Mouse (Mus musculus) left cerebral cortex, postnatal 14 days (tissue): Measurements from ENCODE around the gene Usp37. TPM values are rescaled to one million over a fixed set of nuclear protein-coding genes. Genes with fewer than 3 reads are reported as not detected.

Source experiments
- DNase-seq, 2 experiments: peaks; one replicate each; pipeline ENCODE4 v3.0.0; 2021 to 2022; ENCODE audit warnings: low spot score in 2 of 2, mixed read lengths in 1 of 2
- intact Hi-C: fragments of 180-260 bp; cut with DNase I; formaldehyde crosslinking; loops from one replicate; pipeline ENCODE4 v1.15.1; 2025
- microRNA-seq, 2 experiments: library from miRNA; unstranded; fragments of <30 nt; microRNA quantifications; one replicate each; pipeline ENCODE4 v1.2.0; 2022
- total RNA-seq, 2 experiments: library from RNA; stranded (reverse); gene quantifications; 2 replicates each; pipeline ENCODE4 v1.2.3; 2021

Usp37 gene
- total RNA-seq, 2 experiments from 2014 or later, result 21.1 to 23.7 TPM

- DNase-seq, result no peak
- intact Hi-C loops, result loop anchor here (5.0 kb wide), 1 partner anchor 62 kb away; no protein-coding TSS in a partner anchor
Measured at GRCm38 (mm10) chr1:74389831-74390286, 154.2 kb downstream of the Usp37 start.

GRCm38 (mm10) chr1:74388398-74388920, 155.6 kb downstream of the Usp37 start:
- intact Hi-C loops, result no loop called here
- no peak for DNase-seq

DNA sequence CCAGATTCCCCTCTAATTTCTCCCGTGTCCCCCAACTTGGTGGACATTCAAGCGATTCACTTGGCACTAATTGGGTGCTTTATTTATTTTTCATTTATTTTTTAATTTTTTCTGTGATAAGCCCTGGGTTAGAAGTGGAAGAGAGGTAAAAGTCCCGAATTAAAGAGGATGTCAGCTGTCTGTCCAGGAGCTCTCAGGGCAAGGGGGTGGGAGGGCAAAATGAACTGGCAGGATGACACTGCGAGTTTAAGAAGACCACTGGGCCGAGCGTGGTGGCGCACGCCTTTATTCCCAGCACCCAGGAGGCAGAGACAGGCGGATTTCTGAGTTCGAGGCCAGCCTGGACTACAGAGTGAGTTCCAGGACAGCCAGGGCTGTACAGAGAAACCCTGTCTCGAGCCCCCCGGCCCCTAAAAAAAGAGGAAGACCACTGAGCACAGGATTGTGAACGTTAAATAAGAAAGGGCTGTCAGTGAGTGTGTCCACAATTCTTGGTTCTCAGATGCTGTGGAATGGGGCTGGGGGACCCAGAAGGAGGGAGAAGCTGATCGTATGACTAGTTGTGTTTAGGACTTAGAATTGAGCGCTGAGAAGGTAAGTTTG, 156.6 kb downstream of the Usp37 start:
- DNase-seq, result no peak
- intact Hi-C loops, result loop anchor here (1.0 kb wide), 1 partner anchor 74 kb away; no protein-coding TSS in a partner anchor

DNA sequence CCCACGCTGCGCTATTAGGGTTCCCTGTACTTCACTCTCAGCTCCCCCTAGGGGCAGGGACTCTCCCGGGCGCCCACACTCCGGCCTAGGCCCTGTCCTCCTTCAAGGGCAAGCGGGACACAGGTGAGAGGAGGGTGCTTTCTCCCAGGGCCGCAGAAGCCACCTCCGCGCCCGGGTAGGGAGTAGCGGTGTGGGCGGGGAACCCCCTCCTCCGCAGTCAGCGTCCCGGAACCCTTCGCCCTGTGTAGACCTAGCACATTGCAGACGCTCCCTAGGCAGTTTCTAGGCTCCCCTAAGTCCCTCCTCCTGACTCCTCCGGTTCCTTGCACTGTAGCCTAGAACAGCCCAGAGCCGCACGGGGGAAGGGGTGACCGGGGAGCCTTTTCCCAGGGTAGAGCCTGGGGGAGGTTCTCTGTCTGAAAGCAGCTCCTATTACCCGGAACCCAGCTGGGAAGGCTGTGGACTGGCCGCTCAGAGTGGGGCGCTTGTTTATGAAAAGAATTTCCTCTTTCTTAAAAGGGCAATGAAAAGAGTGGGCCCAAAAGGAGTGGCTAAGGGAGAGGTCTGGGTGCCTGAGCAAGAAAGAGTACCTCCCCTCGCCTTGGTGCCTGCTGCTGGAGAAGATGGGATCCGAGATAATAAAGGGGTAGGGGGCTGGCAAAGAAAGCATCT, 157.2 kb downstream of the Usp37 start:
- intact Hi-C loops, result loop anchor here (1.0 kb wide), 1 partner anchor 74 kb away; no protein-coding TSS in a partner anchor
- peak; percentile 91 to 92 for DNase-seq

DNA sequence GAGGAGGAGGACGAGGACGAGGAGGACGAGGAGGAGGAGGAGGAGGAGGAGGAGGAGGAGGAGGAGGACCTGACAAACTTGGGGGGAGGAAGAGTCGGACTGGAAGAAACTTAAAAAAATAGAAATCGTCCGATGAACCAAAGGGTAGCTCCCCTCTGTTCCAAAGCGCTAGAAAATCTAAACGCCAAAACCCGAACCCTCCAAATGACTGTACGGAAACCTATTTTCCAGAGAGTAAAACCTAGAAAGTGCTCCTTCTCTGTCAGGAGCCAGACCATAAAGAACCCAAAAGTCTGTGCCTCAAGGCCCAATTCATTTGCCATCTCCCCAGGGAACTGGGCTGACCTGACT, 157.7 kb downstream of the Usp37 start:
- DNase-seq, result no peak
- intact Hi-C loops, result no loop called here

DNA sequence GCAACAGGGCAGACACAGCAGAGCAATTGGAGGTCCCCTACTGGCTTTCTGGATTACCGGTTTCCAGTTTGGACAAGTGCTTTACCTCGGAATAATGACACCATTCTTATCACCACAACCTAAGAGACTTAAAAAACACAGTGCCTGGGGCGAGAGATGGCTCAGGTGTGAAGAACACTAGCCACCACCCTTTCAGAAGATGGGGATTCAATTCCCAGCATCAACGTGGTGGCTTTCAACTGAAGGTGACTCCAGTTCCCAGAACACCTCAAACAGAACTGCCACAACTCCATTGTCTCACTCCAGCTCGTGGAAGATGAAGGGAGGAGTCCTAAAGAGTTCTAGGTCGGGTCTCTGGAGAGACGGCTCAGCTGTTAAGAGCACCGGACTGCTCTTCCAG, 158.6 kb downstream of the Usp37 start:
- DNase-seq, result no peak
- intact Hi-C loops, result no loop called here

Small RNA genes within 50 kb of the gene (microRNA-seq; reads per million reads assigned to microRNA genes)
- gene Gm25035 (0 reads per million in 2 experiments), gene Mir26b (5,270 to 6,782 reads per million in 2 experiments)

Other genes with a start within 250 kb of the Usp37 start
- gene Tmbim1, start 238.7 kb downstream of the Usp37 start, total RNA-seq, result 10 to 100 TPM; 16.3 to 17.8 TPM
- gene Catip, start 182.2 kb downstream of the Usp37 start, total RNA-seq, result 1 to 10 TPM in 1 of 2 experiments, under 1 TPM in 1; 0.75 to 1.9 TPM
- 1 to 10 TPM; 3.4 to 4.3 TPM for gene Slc11a1, start 169.1 kb downstream of the Usp37 start, total RNA-seq
- 10 to 100 TPM; 17.7 to 25.5 TPM for gene Ctdsp1, start 152.8 kb downstream of the Usp37 start, total RNA-seq
- 1 to 10 TPM in 1 of 2 experiments, under 1 TPM in 1; 0.64 to 1.1 TPM for gene Vil1, start 134.9 kb downstream of the Usp37 start, total RNA-seq
- gene Cnot9, start 38.2 kb downstream of the Usp37 start, total RNA-seq, result 10 to 100 TPM; 33.6 to 35.2 TPM
- 10 to 100 TPM; 13.6 to 14.7 TPM for gene Plcd4, start 1.4 kb downstream of the Usp37 start, total RNA-seq
- 10 to 100 TPM; 24.2 to 29.0 TPM for gene Zfp142, start 44.0 kb upstream of the Usp37 start, total RNA-seq
- gene Bcs1l, start 44.0 kb upstream of the Usp37 start, total RNA-seq, result 10 to 100 TPM; 24.3 to 25.5 TPM
- 10 to 100 TPM; 54.2 to 61.8 TPM for gene Rnf25, start 57.1 kb upstream of the Usp37 start, total RNA-seq
- gene Stk36, start 57.2 kb upstream of the Usp37 start, total RNA-seq, result 1 to 10 TPM; 6.3 to 6.9 TPM
- 10 to 100 TPM; 21.2 to 24.9 TPM for gene Ttll4, start 117.5 kb upstream of the Usp37 start, total RNA-seq
- 1 to 10 TPM; 1.5 to 2.8 TPM for gene Cyp27a1, start 169.3 kb upstream of the Usp37 start, total RNA-seq
- not detected for gene Prkag3, start 204.9 kb upstream of the Usp37 start, total RNA-seq
- gene Wnt6, start 227.6 kb upstream of the Usp37 start, total RNA-seq, result 1 to 10 TPM; 2.0 to 2.8 TPM
- 1 to 10 TPM; 2.7 to 3.4 TPM for gene Wnt10a, start 247.2 kb upstream of the Usp37 start, total RNA-seq